Mouse (Mus musculus): ENCODE data around the gene Fkbp6. TPM values are rescaled to one million over a fixed set of nuclear protein-coding genes. Genes with fewer than 3 reads are reported as not detected.
"Not testable (repeated sequence)": the region's sequence is repeated elsewhere in the genome, so short reads cannot be mapped to it uniquely, and the experiment has no call there.

Fkbp6 gene
- total RNA-seq, 2 experiments from 2014 or later = not detected

- TF ChIP-seq CTCF (IDR thresholded peaks at IDR 0.05) = no peak
- Histone ChIP-seq H3K27ac (peak within 1 kb of the TSS; percentile 91), H3K4me3 (peak within 1 kb of the TSS; percentile 98)
- DNase-seq = peak; percentile 96
- intact Hi-C loops (cut with DNase I) = loop anchor here (10.0 kb wide), 1 partner anchor 135 kb away; no protein-coding TSS in a partner anchor
Observed at GRCm38 (mm10) chr5:135369787-135370654, 20.2 kb upstream of the Fkbp6 start, which contains the start of gene Nsun5. Gene Nsun5, plus strand, starts transcription at chr5:135369953.

GRCm38 (mm10) chr5:135369196-135369595, 19.4 kb upstream of the Fkbp6 start:
- peak overlapping the region; percentile 91 for H3K27ac ChIP-seq
- peak overlapping the region; percentile 98 for H3K4me3 ChIP-seq
- not testable (repeated sequence) for DNase-seq
- intact Hi-C loops (cut with DNase I) = loop anchor here (10.0 kb wide), 1 partner anchor 134 kb away; no protein-coding TSS in a partner anchor

GRCm38 (mm10) chr5:135368312-135368711, 18.5 kb upstream of the Fkbp6 start:
- Histone ChIP-seq H3K4me3 (no peak overlapping the region), H3K27ac (no peak overlapping the region)
- TF ChIP-seq CTCF (IDR thresholded peaks at IDR 0.05) = no peak
- intact Hi-C loops (cut with DNase I) = loop anchor here (10.0 kb wide), 1 partner anchor 134 kb away; no protein-coding TSS in a partner anchor
- DNase-seq = no peak

GRCm38 (mm10) chr5:135367841-135368240, 18.0 kb upstream of the Fkbp6 start:
- H3K27ac ChIP-seq = no peak overlapping the region
- peak; percentile 80 for TF ChIP-seq CTCF (IDR thresholded peaks at IDR 0.05)
- DNase-seq = no peak
- no peak overlapping the region for H3K4me3 ChIP-seq
- intact Hi-C loops (cut with DNase I) = loop anchor here (10.0 kb wide), 1 partner anchor 133 kb away; no protein-coding TSS in a partner anchor

GRCm38 (mm10) chr5:135363540-135363939, 13.7 kb upstream of the Fkbp6 start:
- peak; percentile 34 for DNase-seq
- intact Hi-C loops (cut with DNase I) = loop anchor here (10.0 kb wide), 1 partner anchor 129 kb away; no protein-coding TSS in a partner anchor
- peak; percentile 55 for TF ChIP-seq CTCF (IDR thresholded peaks at IDR 0.05)
- Histone ChIP-seq H3K27ac (no peak overlapping the region), H3K4me3 (no peak overlapping the region)

- no peak for TF ChIP-seq CTCF (IDR thresholded peaks at IDR 0.05)
- DNase-seq = no peak
- intact Hi-C loops (cut with DNase I) = loop anchor here (10.0 kb wide), 1 partner anchor 128 kb away; no protein-coding TSS in a partner anchor
- Histone ChIP-seq H3K4me3 (no peak overlapping the region), H3K27ac (no peak overlapping the region)
Observed at GRCm38 (mm10) chr5:135362572-135362971, 12.7 kb upstream of the Fkbp6 start.

GRCm38 (mm10) chr5:135359772-135360171, 9.9 kb upstream of the Fkbp6 start:
- TF ChIP-seq CTCF (IDR thresholded peaks at IDR 0.05) = no peak
- Histone ChIP-seq H3K27ac (no peak overlapping the region), H3K4me3 (no peak overlapping the region)
- DNase-seq = no peak
- intact Hi-C loops (cut with DNase I) = loop anchor here (10.0 kb wide), 1 partner anchor 125 kb away; no protein-coding TSS in a partner anchor

GRCm38 (mm10) chr5:135357556-135357955, 7.7 kb upstream of the Fkbp6 start:
- DNase-seq = peak; percentile 25
- H3K4me3 ChIP-seq = no peak overlapping the region
- no peak for TF ChIP-seq CTCF (IDR thresholded peaks at IDR 0.05)
- intact Hi-C loops (cut with DNase I) = no loop called here
- no peak overlapping the region for H3K27ac ChIP-seq

GRCm38 (mm10) chr5:135356090-135356489, 6.2 kb upstream of the Fkbp6 start:
- DNase-seq = no peak
- Histone ChIP-seq H3K4me3 (no peak overlapping the region), H3K27ac (no peak overlapping the region)
- no peak for TF ChIP-seq CTCF (IDR thresholded peaks at IDR 0.05)
- intact Hi-C loops (cut with DNase I) = no loop called here

- TF ChIP-seq CTCF (IDR thresholded peaks at IDR 0.05) = peak; percentile 37; the same call in 1 of the 2 replicates
- no peak overlapping the region for H3K4me3 ChIP-seq
- no peak overlapping the region for H3K27ac ChIP-seq
- intact Hi-C loops (cut with DNase I) = no loop called here
- DNase-seq = no peak
Observed at GRCm38 (mm10) chr5:135353564-135353963, 3.7 kb upstream of the Fkbp6 start.

- no peak within 1 kb of the TSS for H3K27ac ChIP-seq
- TF ChIP-seq CTCF (IDR thresholded peaks at IDR 0.05) = no peak
- no peak within 1 kb of the TSS for H3K4me3 ChIP-seq
- intact Hi-C loops (cut with DNase I) = no loop called here
- DNase-seq = no peak
Observed at GRCm38 (mm10) chr5:135352995-135353394, 3.2 kb upstream of the Fkbp6 start, which contains the start of gene Trim50. Gene Trim50, plus strand, starts transcription at chr5:135353295.

- DNase-seq = no peak
- intact Hi-C loops (cut with DNase I) = no loop called here
- no peak for TF ChIP-seq CTCF (IDR thresholded peaks at IDR 0.05)
- H3K27ac ChIP-seq = no peak overlapping the region
- no peak overlapping the region for H3K4me3 ChIP-seq
Observed at GRCm38 (mm10) chr5:135351606-135352005, 1.8 kb upstream of the Fkbp6 start.

GRCm38 (mm10) chr5:135347511-135348011, 2.3 kb downstream of the Fkbp6 start:
- no peak for TF ChIP-seq CTCF (IDR thresholded peaks at IDR 0.05)
- no peak for DNase-seq
- Histone ChIP-seq H3K4me3 (no peak overlapping the region), H3K27ac (no peak overlapping the region)
- intact Hi-C loops (cut with DNase I) = no loop called here

Measured in gastrocnemius, adult 2 months (tissue).